Mouse (Mus musculus) heart, embryonic 12.5 days (tissue): ENCODE data around the gene Actr1a. TPM values are rescaled to one million over a fixed set of nuclear protein-coding genes. Genes with fewer than 3 reads are reported as not detected.

Experiments used
- ATAC-seq: fragments of 200-750 bp; cut with Nextera tagmentation; 2 replicates; pipeline ENCODE4 v1.8.0; 2017; ENCODE audit warnings: moderate TSS enrichment, moderate library complexity; ENCODE audit not compliant: insufficient number of reproducible peaks, low FRiP score
- H3K27ac ChIP-seq: fragments of 300-500 bp; sonication (generic); 2 replicates; pipeline ENCODE4 v1.5.1; 2016; ENCODE audit warnings: mild to moderate bottlenecking, moderate library complexity; ENCODE audit not compliant: poor library complexity, severe bottlenecking
- H3K27me3 ChIP-seq: fragments of 300-500 bp; sonication (generic); replicated peaks from 2 replicates; pipeline ENCODE4 v1.6.1; 2016; ENCODE audit warnings: mild to moderate bottlenecking, moderate library complexity
- H3K36me3 ChIP-seq: fragments of 300-500 bp; sonication (generic); 2 replicates; pipeline ENCODE4 v1.6.1; 2016; ENCODE audit warnings: mild to moderate bottlenecking, moderate library complexity
- H3K4me1 ChIP-seq: fragments of 300-500 bp; sonication (generic); replicated peaks from 2 replicates; pipeline ENCODE4 v1.6.1; 2016; ENCODE audit warnings: mild to moderate bottlenecking
- H3K4me2 ChIP-seq: fragments of 300-500 bp; sonication (generic); 2 replicates; pipeline ENCODE4 v1.6.1; 2016; ENCODE audit warnings: mild to moderate bottlenecking, moderate library complexity
- H3K4me3 ChIP-seq: fragments of 300-500 bp; sonication (generic); 2 replicates; pipeline ENCODE4 v1.5.1; 2016; ENCODE audit warnings: mild to moderate bottlenecking
- H3K9ac ChIP-seq: fragments of 300-500 bp; sonication (generic); 2 replicates; pipeline ENCODE4 v1.6.1; 2016; ENCODE audit warnings: mild to moderate bottlenecking, moderate library complexity
- H3K9me3 ChIP-seq: fragments of 300-500 bp; sonication (generic); replicated peaks from 2 replicates; pipeline ENCODE4 v1.6.1; 2016; ENCODE audit warnings: mild to moderate bottlenecking, moderate library complexity
- WGBS: fragments of 180-500 bp; shearing (Covaris S2); methylation state at CpG from one replicate; pipeline ENCODE4 v1.1.7; 2016; 5-methylcytosine and 5-hydroxymethylcytosine counted together
- polyA plus RNA-seq: library from polyadenylated mRNA; unstranded; fragments of >200 nt; fragmentation: Nextera tagmentation; extraction: Ambion mirVana; gene quantifications from 2 replicates; pipeline ENCODE4 v1.2.1, GENCODE M21; 2016

The Actr1a gene
- polyA plus RNA-seq, 1 experiment from 2014 or later: 118 TPM

DNA sequence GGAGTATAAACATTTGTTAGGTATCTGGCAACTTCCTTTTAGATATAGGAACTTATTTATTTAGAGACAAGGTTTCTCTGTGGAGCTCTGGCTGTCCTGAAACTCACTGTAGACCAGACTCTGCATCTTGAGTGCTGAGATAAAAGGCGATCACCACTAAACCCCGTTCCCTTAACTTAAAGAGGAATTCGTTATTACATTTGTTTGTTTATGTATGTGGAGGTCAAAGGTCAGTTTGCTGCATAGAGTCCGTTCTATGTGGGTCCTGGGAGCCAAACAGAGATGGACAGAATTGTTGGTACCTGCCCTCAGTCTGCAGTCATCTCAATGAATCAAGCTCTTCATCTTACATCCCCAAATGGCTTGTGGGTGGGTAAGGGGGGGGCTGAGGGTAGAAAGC lies 19.7 kb downstream of the Actr1a start:
- peaks cover 46% of the 10 kb centered on the region for H3K36me3 ChIP-seq
- 48% methylated on average over 4 of the region's 4 CpGs for WGBS
- H3K27ac ChIP-seq: no peak overlapping the region
- H3K4me3 ChIP-seq: no peak overlapping the region
- H3K27me3 ChIP-seq: no peaks in the 10 kb centered on the region
- no peaks in the 10 kb centered on the region for H3K9me3 ChIP-seq
- ATAC-seq: no peak
- H3K9ac ChIP-seq: no peak overlapping the region
- no peaks in the 10 kb centered on the region; the same call in 1 of the 2 replicates for H3K4me1 ChIP-seq
- H3K4me2 ChIP-seq: no peak overlapping the region

DNA sequence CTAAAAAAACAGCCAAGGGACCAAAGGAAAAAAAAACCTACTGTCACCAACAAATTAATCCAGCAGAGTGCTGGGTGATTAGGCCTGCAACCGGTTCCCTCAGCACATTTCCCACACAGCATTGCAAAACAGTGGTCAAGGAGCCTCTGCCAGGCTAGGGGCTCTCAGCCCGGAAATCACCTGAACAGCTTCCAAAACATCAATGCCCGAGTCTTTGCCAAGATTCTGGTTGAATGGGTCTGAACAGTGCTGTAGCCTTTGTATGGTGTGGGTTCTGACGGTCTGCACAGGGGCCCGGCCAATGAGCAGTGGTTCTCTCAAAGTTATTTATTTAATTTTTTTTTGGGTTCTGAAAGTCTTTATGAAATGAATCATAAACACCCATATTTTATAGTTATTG lies 20.1 kb downstream of the Actr1a start:
- Histone ChIP-seq H3K9ac (no peak overlapping the region), H3K4me3 (no peak overlapping the region), H3K4me1 (no peaks in the 10 kb centered on the region; the same call in 1 of the 2 replicates), H3K36me3 (peaks cover 42% of the 10 kb centered on the region), H3K4me2 (no peak overlapping the region), H3K9me3 (no peaks in the 10 kb centered on the region), H3K27me3 (no peaks in the 10 kb centered on the region), H3K27ac (no peak overlapping the region)
- ATAC-seq: no peak
- 77% methylated on average over 5 of the region's 5 CpGs for WGBS

DNA sequence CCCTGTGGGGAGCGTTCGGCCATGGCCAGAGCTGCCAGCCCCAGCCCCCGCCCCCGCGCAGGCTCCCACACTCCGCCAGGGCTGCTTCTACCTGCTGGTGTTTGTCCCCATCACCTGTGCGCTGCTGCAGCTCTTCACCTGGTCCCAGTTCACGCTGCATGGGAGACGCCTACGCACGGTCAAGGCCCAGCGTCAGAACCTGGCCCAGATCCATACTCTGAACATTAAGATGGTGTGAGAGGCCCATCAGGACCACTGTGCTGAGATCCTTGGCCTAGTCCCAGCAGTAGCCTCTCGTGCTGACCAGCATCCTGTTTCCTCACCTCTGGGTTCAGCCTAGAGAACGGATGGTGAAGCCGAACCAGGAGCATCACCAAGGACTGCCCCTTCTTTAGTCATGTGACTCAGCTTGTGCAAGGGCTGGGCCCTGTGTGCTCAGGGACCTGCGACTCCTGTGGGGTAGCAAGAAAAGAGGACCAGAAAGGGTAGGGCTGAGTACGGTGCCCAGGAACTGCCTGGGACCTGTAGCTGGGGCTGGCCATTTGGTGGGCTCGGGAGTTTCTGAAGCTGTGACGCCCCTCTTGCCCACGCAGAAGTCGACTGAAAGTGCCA lies 21.0 kb downstream of the Actr1a start:
- Histone ChIP-seq H3K27ac (no peak overlapping the region), H3K4me3 (no peak overlapping the region), H3K9me3 (no peaks in the 10 kb centered on the region), H3K36me3 (peaks cover 33% of the 10 kb centered on the region), H3K9ac (no peak overlapping the region), H3K27me3 (no peaks in the 10 kb centered on the region), H3K4me2 (no peak overlapping the region), H3K4me1 (no peaks in the 10 kb centered on the region; the same call in 1 of the 2 replicates)
- WGBS: 62% methylated on average over 21 of the region's 21 CpGs
- ATAC-seq: 0 out of 2 replicates have a peak, but pooled peaks have one; percentile 33

DNA sequence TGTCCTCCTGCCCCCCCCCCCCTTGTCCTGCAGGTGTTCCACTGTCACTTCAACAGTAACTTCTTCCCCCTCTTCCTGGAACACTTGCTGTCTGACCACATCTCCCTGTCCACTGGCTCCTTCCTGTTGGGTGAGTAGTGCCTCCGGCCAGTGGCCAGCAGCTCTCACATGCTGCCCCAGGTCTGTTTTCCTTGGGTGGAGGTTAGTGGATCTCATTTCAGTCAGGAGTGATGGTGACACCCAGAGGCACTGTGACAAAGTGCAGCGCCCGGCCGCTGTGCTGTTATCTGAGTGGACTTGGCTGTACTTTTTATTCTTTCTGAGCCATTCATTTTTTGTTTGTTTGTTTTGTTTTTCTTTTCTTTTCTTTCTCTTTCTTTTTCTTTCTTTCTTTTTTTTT lies 26.3 kb downstream of the Actr1a start:
- peak; percentile 71; the same call in 1 of the 2 replicates for ATAC-seq

DNA sequence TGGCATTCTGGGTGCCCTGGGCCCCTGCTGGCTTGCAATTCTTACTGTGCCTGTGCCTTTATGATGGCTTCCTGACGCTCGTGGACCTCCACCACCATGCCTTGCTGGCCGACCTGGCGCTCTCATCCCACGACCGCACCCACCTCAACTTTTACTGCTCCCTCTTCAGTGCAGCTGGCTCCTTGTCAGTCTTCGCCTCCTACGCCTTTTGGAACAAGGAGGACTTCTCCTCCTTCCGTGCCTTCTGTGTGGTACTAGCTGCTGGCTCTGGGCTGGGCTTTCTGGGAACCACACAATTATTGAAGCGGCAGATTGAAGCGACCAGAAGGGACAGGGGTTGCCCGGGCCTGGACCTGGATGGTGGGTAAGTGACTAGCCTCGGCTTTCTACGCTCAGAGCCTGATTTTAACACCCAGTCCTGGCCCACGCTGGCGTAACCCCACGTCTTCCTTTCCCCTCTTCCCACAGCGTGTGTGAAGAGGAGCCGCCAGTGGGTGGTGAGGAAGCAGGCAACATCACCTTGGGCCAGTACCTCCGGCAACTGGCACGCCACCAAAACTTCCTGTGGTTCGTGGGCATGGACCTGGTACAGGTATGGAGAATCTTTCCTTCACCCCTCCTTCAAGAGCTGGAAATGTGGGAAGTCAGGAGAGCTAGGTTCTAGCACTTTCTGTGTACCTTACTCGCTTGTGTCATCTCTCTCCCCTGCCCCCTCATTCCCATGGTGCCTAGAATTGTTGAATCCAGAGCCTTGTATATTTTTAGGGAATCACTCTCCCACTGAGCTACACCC lies 27.6 kb downstream of the Actr1a start:
- no peaks in the 10 kb centered on the region for H3K36me3 ChIP-seq
- WGBS: 83% methylated on average over 23 of the region's 23 CpGs
- H3K4me1 ChIP-seq: 0 out of 2 replicates have a peak, but pooled peaks cover 2% of the 10 kb centered on the region
- H3K4me3 ChIP-seq: no peak overlapping the region
- no peaks in the 10 kb centered on the region for H3K9me3 ChIP-seq
- no peak overlapping the region for H3K4me2 ChIP-seq
- no peaks in the 10 kb centered on the region for H3K27me3 ChIP-seq
- H3K9ac ChIP-seq: no peak overlapping the region
- no peak for ATAC-seq
- no peak overlapping the region for H3K27ac ChIP-seq

More for the DNA sequence above, 26.3 kb downstream of the Actr1a start:
- Histone ChIP-seq H3K4me1 (0 out of 2 replicates have a peak, but pooled peaks cover 2% of the 10 kb centered on the region), H3K4me2 (no peak overlapping the region), H3K4me3 (no peak overlapping the region), H3K36me3 (no peaks in the 10 kb centered on the region), H3K27ac (no peak overlapping the region), H3K27me3 (no peaks in the 10 kb centered on the region), H3K9me3 (no peaks in the 10 kb centered on the region), H3K9ac (no peak overlapping the region)
- 13% methylated on average over 4 of the region's 4 CpGs for WGBS

DNA sequence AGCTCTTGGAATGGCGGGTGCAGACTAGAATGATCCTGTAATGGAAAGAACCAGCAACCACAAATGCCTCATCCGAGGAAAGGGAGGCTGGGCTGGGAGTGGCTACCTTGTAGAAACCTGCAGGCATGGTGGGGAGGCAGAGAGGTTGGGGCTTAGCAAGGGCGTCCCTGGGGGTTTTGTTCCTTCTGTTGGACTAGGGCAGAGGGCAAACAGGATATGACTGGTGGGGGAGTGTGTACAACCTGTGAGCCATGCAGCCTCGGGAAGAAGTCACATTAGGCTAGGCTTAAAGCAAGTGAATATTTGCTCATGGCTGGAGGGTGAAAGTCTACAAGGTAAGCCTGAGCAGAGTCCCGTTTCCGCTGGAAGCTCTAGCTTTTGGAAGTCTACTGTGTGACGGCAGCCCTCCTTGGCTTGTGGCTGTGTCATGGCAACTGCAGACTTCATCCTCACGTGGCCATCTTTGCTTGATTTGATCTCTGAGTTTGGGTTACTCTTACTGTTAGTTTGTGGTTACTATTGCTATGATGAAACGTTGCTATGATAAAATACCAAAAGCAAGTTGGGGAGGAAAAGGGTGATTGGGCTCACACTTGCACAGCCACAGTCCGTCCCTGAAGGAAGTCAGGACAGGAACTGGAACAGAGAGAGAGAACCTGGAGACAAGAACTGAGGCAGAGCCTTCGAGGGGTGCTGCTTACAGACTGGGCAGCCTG lies 32.1 kb downstream of the Actr1a start:
- Histone ChIP-seq H3K4me1 (no peaks in the 10 kb centered on the region), H3K4me2 (no peak overlapping the region), H3K9ac (no peak overlapping the region), H3K9me3 (no peaks in the 10 kb centered on the region), H3K36me3 (no peaks in the 10 kb centered on the region), H3K27me3 (peaks cover 2% of the 10 kb centered on the region), H3K27ac (no peak overlapping the region), H3K4me3 (no peak overlapping the region)
- no peak for ATAC-seq
- 78% methylated on average over 11 of the region's 11 CpGs for WGBS

DNA sequence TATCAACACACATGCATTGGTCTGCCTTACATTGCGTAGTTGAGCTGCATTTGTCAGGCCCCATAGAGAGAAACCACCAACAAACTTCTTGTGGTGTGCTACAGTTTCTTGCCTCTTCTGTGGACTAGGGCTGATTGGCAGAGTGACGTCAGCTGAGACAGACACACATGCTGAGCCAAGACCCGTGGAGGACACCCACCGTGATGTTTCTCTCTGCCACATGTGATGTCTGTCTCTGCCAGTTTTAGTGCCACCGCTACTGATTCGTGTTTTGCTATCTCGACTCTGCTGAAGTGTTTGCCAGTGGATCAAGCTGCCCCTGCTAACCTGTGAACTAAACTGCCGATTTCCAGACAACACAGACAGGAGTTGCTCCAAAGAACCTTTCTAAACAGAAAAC lies 33.4 kb downstream of the Actr1a start:
- WGBS: 81% methylated on average over 8 of the region's 8 CpGs
- ATAC-seq: no peak
- Histone ChIP-seq H3K4me1 (peaks cover 1% of the 10 kb centered on the region; the same call in 1 of the 2 replicates), H3K27ac (no peak overlapping the region), H3K4me2 (no peak overlapping the region), H3K4me3 (no peak overlapping the region), H3K36me3 (no peaks in the 10 kb centered on the region), H3K9me3 (no peaks in the 10 kb centered on the region), H3K27me3 (peaks cover 14% of the 10 kb centered on the region), H3K9ac (no peak overlapping the region)

DNA sequence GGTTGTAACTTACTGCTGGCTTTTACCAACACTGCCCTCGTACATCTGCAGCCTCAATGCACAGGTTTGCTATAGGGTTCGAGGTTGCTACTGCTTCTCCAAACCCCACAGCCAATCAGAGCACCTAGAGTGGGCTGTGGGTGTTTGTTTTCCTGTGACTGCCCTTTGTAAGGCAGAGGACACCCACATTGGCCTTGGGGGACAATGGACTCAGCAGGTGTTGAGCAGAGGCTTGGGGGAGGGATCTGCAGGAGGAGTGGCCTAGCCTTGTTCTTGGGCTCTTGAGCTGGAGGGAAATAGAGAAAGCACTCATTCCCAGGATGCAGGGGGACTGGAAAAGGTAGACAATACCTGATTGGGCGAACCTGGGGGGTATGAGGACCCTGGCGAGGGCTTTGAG lies 37.2 kb downstream of the Actr1a start:
- no peak overlapping the region for H3K9ac ChIP-seq
- peaks cover 18% of the 10 kb centered on the region for H3K27me3 ChIP-seq
- H3K9me3 ChIP-seq: no peaks in the 10 kb centered on the region
- no peak overlapping the region for H3K4me3 ChIP-seq
- H3K36me3 ChIP-seq: no peaks in the 10 kb centered on the region
- WGBS: 62% methylated on average over 4 of the region's 4 CpGs
- ATAC-seq: no peak
- H3K27ac ChIP-seq: no peak overlapping the region
- H3K4me2 ChIP-seq: peak overlapping the region; percentile 87
- H3K4me1 ChIP-seq: peaks cover 3% of the 10 kb centered on the region; the same call in 1 of the 2 replicates

DNA sequence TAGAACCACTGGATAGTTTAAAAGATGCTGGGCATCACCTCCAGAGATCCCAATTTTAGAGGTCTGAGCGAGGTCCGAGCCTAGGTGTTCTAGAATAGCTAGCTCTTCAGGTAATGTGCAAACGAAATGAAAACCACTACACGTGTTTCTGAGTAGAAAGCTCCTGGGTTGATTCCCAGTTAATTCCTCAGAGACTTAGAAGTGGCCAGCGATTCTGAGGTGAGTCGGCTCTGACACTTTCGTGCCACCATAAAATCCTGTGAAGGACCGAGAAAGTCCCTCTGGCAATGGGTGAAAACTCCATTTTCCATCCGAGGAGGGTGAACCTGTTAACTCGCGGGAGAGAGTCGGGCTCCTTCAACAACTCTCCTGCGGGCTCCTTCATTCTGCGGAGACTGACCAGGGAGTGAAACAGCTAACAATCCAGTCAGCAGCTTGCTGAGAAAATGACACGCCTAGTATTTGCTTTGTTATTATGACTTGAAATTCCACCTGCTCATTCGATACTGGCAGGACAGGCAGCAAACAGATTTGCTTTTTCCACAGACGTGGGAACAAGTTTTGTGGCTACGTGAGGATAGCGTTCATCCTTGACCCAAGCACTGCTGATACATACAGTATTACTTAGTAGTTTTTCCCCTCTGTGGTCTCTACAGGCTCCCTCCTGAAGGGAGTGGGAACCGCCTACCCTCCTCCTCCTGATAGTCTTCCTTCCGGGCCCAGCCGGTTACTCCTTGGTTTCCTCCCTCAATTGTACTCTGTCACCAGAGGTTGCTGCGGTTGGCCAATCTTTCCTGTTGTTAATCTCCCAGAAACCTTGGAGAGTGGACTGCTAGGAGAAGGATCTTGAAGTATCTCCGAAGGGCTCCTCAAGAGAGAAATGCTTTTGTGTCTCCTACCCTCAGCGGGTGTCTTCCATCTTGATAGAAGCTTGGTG lies 37.9 kb downstream of the Actr1a start:
- Histone ChIP-seq H3K9ac (no peak overlapping the region; the same call in 1 of the 2 replicates), H3K9me3 (no peaks in the 10 kb centered on the region), H3K4me2 (peak overlapping the region; percentile 87), H3K36me3 (no peaks in the 10 kb centered on the region), H3K4me3 (peak overlapping the region; percentile 61), H3K4me1 (peaks cover 3% of the 10 kb centered on the region; the same call in 1 of the 2 replicates), H3K27me3 (peaks cover 23% of the 10 kb centered on the region), H3K27ac (no peak overlapping the region)
- 16% methylated on average over 25 of the region's 25 CpGs for WGBS
- 0 out of 2 replicates have a peak, but pooled peaks have one; percentile 41 for ATAC-seq

DNA sequence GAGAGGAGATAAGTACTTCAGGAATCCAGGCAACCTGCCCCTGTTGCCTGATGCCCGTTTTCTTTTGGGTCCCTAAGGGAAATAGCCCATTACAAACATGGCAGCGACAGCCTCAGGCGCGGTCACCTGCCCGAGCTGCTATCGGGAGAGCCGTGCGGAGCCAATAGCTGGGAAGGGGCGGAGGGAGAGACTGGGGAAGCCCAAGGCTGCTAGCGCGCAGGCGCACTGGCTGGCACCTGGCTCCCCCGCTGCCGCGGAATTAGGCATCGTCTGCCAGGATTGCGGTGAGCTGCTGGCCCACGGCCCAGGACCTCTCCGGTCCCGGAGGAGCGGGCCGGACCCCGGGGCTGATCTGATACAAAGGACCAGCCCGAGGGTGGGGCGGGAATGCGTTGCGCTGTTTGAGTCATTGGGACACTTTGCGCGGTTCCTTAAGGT lies 38.8 kb downstream of the Actr1a start:
- H3K4me1 ChIP-seq: peaks cover 3% of the 10 kb centered on the region; the same call in 1 of the 2 replicates
- 1% methylated on average over 29 of the region's 29 CpGs for WGBS
- no peak overlapping the region for H3K27ac ChIP-seq

More for the DNA sequence above, 38.8 kb downstream of the Actr1a start:
- Histone ChIP-seq H3K4me2 (peak overlapping the region; percentile 87), H3K36me3 (no peaks in the 10 kb centered on the region), H3K4me3 (peak overlapping the region; percentile 61), H3K9ac (no peak overlapping the region; the same call in none of the 2 replicates), H3K9me3 (no peaks in the 10 kb centered on the region), H3K27me3 (peaks cover 26% of the 10 kb centered on the region)
- peak; percentile 89 for ATAC-seq
